Mouse (Mus musculus) small intestine, adult 2 months (tissue): ENCODE data around the gene Fli1. TPM values are rescaled to one million over a fixed set of nuclear protein-coding genes. Genes with fewer than 3 reads are reported as not detected.

ENCODE experiments used
- H3K27ac ChIP-seq: fragments of 200-500 bp; 2 replicates; pipeline ENCODE4 v1.5.1; 2012; ENCODE audit warnings: low read depth, low read length, control low read depth, inconsistent platforms; ENCODE audit not compliant: insufficient read depth
- H3K27me3 ChIP-seq: fragments of 200-500 bp; 2 replicates; pipeline ENCODE4 v1.6.1; 2012; ENCODE audit warnings: mild to moderate bottlenecking, moderate library complexity, low read length, inconsistent platforms; ENCODE audit not compliant: control insufficient read depth, insufficient read depth
- H3K36me3 ChIP-seq: fragments of 200-500 bp; 2 replicates; pipeline ENCODE4 v1.6.1; 2012; ENCODE audit warnings: mild to moderate bottlenecking, low read length, control low read depth, inconsistent platforms; ENCODE audit not compliant: control insufficient read depth, insufficient read depth
- H3K4me1 ChIP-seq: fragments of 200-500 bp; 2 replicates; pipeline ENCODE4 v1.6.1; 2012; ENCODE audit warnings: low read length, inconsistent platforms, mixed read lengths; ENCODE audit not compliant: control insufficient read depth, insufficient read depth, insufficient read length
- H3K4me3 ChIP-seq: fragments of 200-500 bp; 2 replicates; pipeline ENCODE4 v1.5.1; 2012; ENCODE audit warnings: low read depth, mild to moderate bottlenecking, control low read depth, inconsistent platforms, low read length, moderate library complexity
- CTCF ChIP-seq: fragments of 200-500 bp; IDR thresholded peaks from 2 replicates; pipeline ENCODE4 v1.5.1; 2012; ENCODE audit warnings: low read depth, mild to moderate bottlenecking, control low read depth, inconsistent platforms, low read length, moderate library complexity, mixed read lengths; ENCODE audit not compliant: insufficient replicate concordance, insufficient read length; ENCODE audit errors: extremely low read depth
- POLR2A ChIP-seq: fragments of 200-500 bp; IDR thresholded peaks from 2 replicates; pipeline ENCODE4 v1.6.1; 2012; ENCODE audit warnings: low read depth, mild to moderate bottlenecking, control low read depth, inconsistent platforms, low read length, moderate library complexity
- WGBS: fragments of 180-500 bp; shearing (Covaris S2); methylation state at CpG from one replicate; pipeline ENCODE4 v1.1.7; 2018; 5-methylcytosine and 5-hydroxymethylcytosine counted together
- polyA plus RNA-seq: library from polyadenylated mRNA; depleted of rRNA; stranded (reverse); fragments of >200 nt; gene quantifications from 2 replicates; pipeline ENCODE4 v1.2.3, GENCODE M21; 2012

Gene Fli1
- polyA plus RNA-seq, 1 experiment = 3.1 TPM

DNA sequence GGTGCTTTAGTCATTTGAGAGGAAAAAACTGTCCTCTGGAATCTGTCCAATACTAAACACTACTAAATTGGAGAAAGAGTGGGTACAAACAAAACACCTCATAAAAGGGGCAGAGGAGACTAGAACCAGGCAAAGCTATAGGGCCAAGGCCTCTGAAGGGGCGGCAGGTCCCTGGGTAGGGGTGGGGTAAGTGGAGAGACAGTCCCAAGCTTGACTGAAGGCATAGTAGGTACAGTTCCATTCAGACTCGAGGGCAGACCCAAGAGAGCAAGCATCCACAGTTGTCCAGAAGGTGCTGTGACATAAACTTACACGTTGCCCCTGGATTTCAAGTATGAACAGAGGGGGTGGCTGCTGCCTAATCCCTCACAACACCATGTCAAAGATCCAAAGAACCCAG lies 99.5 kb downstream of the Fli1 start:
- no peak overlapping the region for H3K4me3 ChIP-seq
- no peaks in the 10 kb centered on the region for H3K4me1 ChIP-seq
- H3K27ac ChIP-seq = no peak overlapping the region
- H3K36me3 ChIP-seq = no peaks in the 10 kb centered on the region
- TF ChIP-seq POLR2A (no peak), CTCF (no peak)
- 67% methylated on average over 3 of the region's 3 CpGs for WGBS
- H3K27me3 ChIP-seq = no peaks in the 10 kb centered on the region

GRCm38 (mm10) chr9:32434241-32435213 lies 108.1 kb downstream of the Fli1 start:
- 79% methylated on average over 19 of the region's 19 CpGs for WGBS

DNA sequence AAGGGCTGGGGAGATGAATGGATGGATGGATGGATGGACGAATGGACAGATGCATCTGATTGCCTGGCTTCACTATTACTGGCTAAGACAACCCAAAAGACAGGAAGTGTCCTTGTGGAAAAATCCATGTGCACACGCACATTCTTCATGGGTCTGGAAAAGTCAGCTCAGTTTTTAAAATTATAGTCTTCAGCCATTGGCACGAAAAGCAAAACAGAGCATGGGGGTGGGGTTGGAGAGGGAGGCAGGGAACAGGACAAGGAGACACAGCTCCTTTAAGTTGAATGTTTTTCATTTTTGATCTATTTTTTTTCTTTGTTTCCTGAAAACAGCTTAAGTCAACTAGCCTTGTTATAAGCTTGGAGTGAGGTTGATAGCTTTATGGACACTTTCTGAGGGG lies 111.6 kb downstream of the Fli1 start:
- Histone ChIP-seq H3K4me3 (no peak overlapping the region), H3K36me3 (no peaks in the 10 kb centered on the region; the same call in 1 of the 2 replicates), H3K27ac (no peak overlapping the region), H3K27me3 (no peaks in the 10 kb centered on the region), H3K4me1 (no peaks in the 10 kb centered on the region)
- 74% methylated on average over 3 of the region's 3 CpGs for WGBS
- no peak for TF ChIP-seq CTCF
- TF ChIP-seq POLR2A = no peak

More at GRCm38 (mm10) chr9:32434241-32435213, 108.1 kb downstream of the Fli1 start:
- no peak overlapping the region for H3K27ac ChIP-seq
- TF ChIP-seq CTCF = no peak
- no peak for TF ChIP-seq POLR2A
- H3K4me1 ChIP-seq = no peaks in the 10 kb centered on the region
- no peaks in the 10 kb centered on the region for H3K27me3 ChIP-seq
- H3K4me3 ChIP-seq = no peak overlapping the region
- H3K36me3 ChIP-seq = no peaks in the 10 kb centered on the region

DNA sequence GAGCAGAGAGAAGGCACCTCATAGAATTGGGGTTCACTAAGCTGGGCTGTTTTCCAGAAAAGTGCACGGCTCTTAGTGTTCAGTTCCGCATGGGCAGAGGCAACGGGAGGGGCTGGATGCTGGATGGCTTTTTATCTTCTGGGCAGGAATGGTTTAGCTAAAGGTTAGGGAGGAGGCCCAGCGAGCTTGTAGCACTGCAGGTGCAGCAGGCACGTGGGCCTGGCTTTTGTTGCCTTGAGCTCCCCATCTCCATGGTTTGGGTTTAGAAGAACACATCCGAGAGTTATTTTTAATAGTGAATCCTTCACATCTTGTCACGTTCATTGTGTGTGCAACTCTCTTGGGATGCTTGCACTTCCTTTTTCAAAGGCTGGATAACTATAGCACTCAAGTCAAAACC lies 117.3 kb downstream of the Fli1 start:
- no peaks in the 10 kb centered on the region for H3K4me1 ChIP-seq
- no peak for TF ChIP-seq POLR2A
- H3K27ac ChIP-seq = no peak overlapping the region
- H3K4me3 ChIP-seq = no peak overlapping the region
- 74% methylated on average over 7 of the region's 7 CpGs for WGBS
- no peaks in the 10 kb centered on the region for H3K27me3 ChIP-seq
- peaks cover 8% of the 10 kb centered on the region; the same call in 1 of the 2 replicates for H3K36me3 ChIP-seq

- H3K27me3 ChIP-seq = no peaks in the 10 kb centered on the region
- TF ChIP-seq POLR2A (no peak), CTCF (no peak)
Observed at GRCm38 (mm10) chr9:32420711-32421110, 122.0 kb downstream of the Fli1 start.

GRCm38 (mm10) chr9:32417466-32418116 lies 125.1 kb downstream of the Fli1 start:
- TF ChIP-seq POLR2A = no peak
- no peak for TF ChIP-seq CTCF
- Histone ChIP-seq H3K27ac (no peak overlapping the region), H3K4me1 (no peaks in the 10 kb centered on the region), H3K36me3 (no peaks in the 10 kb centered on the region), H3K27me3 (no peaks in the 10 kb centered on the region), H3K4me3 (no peak overlapping the region)
- 54% methylated on average over 8 of the region's 8 CpGs for WGBS

More at GRCm38 (mm10) chr9:32420711-32421110, 122.0 kb downstream of the Fli1 start:
- Histone ChIP-seq H3K4me1 (no peaks in the 10 kb centered on the region), H3K36me3 (peaks cover 7% of the 10 kb centered on the region; the same call in 1 of the 2 replicates), H3K4me3 (no peak overlapping the region), H3K27ac (no peak overlapping the region)

DNA sequence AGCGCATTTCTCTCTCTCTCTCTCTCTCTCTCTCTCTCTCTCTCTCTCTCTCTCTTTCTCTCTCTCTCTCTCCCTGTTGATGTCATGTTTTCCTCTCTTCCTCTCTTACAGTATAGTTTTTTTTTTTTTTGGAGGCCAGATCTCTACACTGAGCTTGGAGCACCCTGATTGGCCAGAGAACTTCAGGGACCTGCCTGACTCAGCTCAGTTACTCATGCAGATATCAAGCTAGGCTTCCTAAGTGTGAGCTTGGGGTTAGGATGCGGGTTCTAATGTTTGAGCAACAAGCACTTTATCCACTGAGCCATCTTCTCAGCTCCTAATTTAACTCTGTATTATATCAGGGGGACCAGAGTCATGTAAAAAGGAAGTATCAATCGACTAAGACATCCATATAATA lies 126.7 kb downstream of the Fli1 start:
- 93% methylated on average over 3 of the region's 3 CpGs for WGBS
- no peaks in the 10 kb centered on the region for H3K27me3 ChIP-seq
- no peak for TF ChIP-seq CTCF
- no peak overlapping the region for H3K4me3 ChIP-seq
- H3K4me1 ChIP-seq = no peaks in the 10 kb centered on the region
- H3K36me3 ChIP-seq = no peaks in the 10 kb centered on the region
- no peak overlapping the region for H3K27ac ChIP-seq
